Mouse (Mus musculus) hindbrain, postnatal 0 days (tissue): ENCODE results near the gene Aes. TPM values are rescaled to one million over a fixed set of nuclear protein-coding genes. Genes with fewer than 3 reads are reported as not detected.

ENCODE experiments used
- ATAC-seq: fragments of 200-750 bp; cut with Nextera tagmentation; 2 replicates; pipeline ENCODE4 v1.8.0; 2017; ENCODE audit warnings: mild to moderate bottlenecking, moderate TSS enrichment, moderate library complexity
- DNase-seq: peaks from one replicate; pipeline ENCODE4 v3.0.0-alpha.2; 2015; ENCODE audit warnings: low spot score
- H3K27ac ChIP-seq: fragments of 300-500 bp; sonication (generic); 2 replicates; pipeline ENCODE4 v1.5.1; 2014; ENCODE audit warnings: mild to moderate bottlenecking
- H3K27me3 ChIP-seq: fragments of 300-500 bp; sonication (generic); 2 replicates; pipeline ENCODE4 v1.6.1; 2014; ENCODE audit warnings: low read length, mixed read lengths; ENCODE audit not compliant: insufficient read depth
- H3K36me3 ChIP-seq: fragments of 300-500 bp; sonication (generic); 2 replicates; pipeline ENCODE4 v1.6.1; 2014; ENCODE audit warnings: low read length, mixed read lengths; ENCODE audit not compliant: insufficient read depth
- H3K4me1 ChIP-seq: fragments of 300-500 bp; sonication (generic); 2 replicates; pipeline ENCODE4 v1.6.1; 2014; ENCODE audit warnings: antibody characterized with exemption, low read length, mixed read lengths; ENCODE audit not compliant: insufficient read depth
- H3K4me2 ChIP-seq: fragments of 300-500 bp; sonication (generic); 2 replicates; pipeline ENCODE4 v1.6.1; 2014; ENCODE audit warnings: low read depth, mild to moderate bottlenecking, low read length, moderate library complexity, mixed read lengths
- H3K4me3 ChIP-seq: fragments of 300-500 bp; sonication (generic); 2 replicates; pipeline ENCODE4 v1.5.1; 2014; ENCODE audit warnings: low read length
- H3K9ac ChIP-seq: fragments of 300-500 bp; sonication (generic); replicated peaks from 2 replicates; pipeline ENCODE4 v1.6.1; 2014; ENCODE audit warnings: mild to moderate bottlenecking, low read length, moderate library complexity, mixed read lengths
- H3K9me3 ChIP-seq: fragments of 300-500 bp; sonication (generic); 2 replicates; pipeline ENCODE4 v1.6.1; 2016; ENCODE audit warnings: low read length, mixed read lengths
- CTCF ChIP-seq: IDR thresholded peaks from 2 replicates; pipeline ENCODE4 v1.5.1; 2016; ENCODE audit warnings: antibody characterized with exemption, control low read depth, low read depth
- WGBS: fragments of 180-500 bp; shearing (Covaris S2); extraction: QIAGEN DNeasy Blood & Tissue Kit; methylation state at CpG from one replicate; pipeline ENCODE4 v1.1.7; 2014; 5-methylcytosine and 5-hydroxymethylcytosine counted together
- polyA plus RNA-seq: library from polyadenylated mRNA; unstranded; fragments of >200 nt; fragmentation: Nextera tagmentation; extraction: Ambion mirVana; gene quantifications from 2 replicates; pipeline ENCODE4 v1.2.1, GENCODE M21; 2015
- total RNA-seq: library from RNA; depleted of rRNA; stranded (reverse); fragments of >200 nt; gene quantifications from 2 replicates; pipeline ENCODE4 v1.2.3, GENCODE M21; 2014

The Aes gene
- total and polyA plus RNA-seq, 2 experiments from 2014 or later: 635 to 834 TPM

GRCm38 (mm10) chr10:81551597-81552102, 7.6 kb upstream of the Aes start:
- Histone ChIP-seq H3K4me2 (peak overlapping the region; percentile 38), H3K36me3 (no peaks in the 10 kb centered on the region), H3K9me3 (no peaks in the 10 kb centered on the region), H3K27me3 (no peaks in the 10 kb centered on the region), H3K9ac (no peak overlapping the region), H3K4me1 (no peaks in the 10 kb centered on the region), H3K4me3 (no peak overlapping the region), H3K27ac (peak overlapping the region; percentile 54; the same call in 1 of the 2 replicates)
- DNase-seq: peak; percentile 94
- peak; percentile 92 for ATAC-seq
- TF ChIP-seq CTCF: peak; percentile 88
- whole genome bisulfite sequencing: 2% methylated on average over 12 of the region's 12 CpGs

- peak; percentile 69 for TF ChIP-seq CTCF
- WGBS: 88% methylated on average over 5 of the region's 5 CpGs
- Histone ChIP-seq H3K4me2 (no peak overlapping the region), H3K27ac (no peak overlapping the region), H3K9ac (no peak overlapping the region), H3K27me3 (no peaks in the 10 kb centered on the region), H3K4me1 (no peaks in the 10 kb centered on the region), H3K9me3 (no peaks in the 10 kb centered on the region), H3K36me3 (no peaks in the 10 kb centered on the region), H3K4me3 (no peak overlapping the region)
- no peak for DNase-seq
- no peak for ATAC-seq
Measured at GRCm38 (mm10) chr10:81553232-81553631, 6.1 kb upstream of the Aes start.

DNA sequence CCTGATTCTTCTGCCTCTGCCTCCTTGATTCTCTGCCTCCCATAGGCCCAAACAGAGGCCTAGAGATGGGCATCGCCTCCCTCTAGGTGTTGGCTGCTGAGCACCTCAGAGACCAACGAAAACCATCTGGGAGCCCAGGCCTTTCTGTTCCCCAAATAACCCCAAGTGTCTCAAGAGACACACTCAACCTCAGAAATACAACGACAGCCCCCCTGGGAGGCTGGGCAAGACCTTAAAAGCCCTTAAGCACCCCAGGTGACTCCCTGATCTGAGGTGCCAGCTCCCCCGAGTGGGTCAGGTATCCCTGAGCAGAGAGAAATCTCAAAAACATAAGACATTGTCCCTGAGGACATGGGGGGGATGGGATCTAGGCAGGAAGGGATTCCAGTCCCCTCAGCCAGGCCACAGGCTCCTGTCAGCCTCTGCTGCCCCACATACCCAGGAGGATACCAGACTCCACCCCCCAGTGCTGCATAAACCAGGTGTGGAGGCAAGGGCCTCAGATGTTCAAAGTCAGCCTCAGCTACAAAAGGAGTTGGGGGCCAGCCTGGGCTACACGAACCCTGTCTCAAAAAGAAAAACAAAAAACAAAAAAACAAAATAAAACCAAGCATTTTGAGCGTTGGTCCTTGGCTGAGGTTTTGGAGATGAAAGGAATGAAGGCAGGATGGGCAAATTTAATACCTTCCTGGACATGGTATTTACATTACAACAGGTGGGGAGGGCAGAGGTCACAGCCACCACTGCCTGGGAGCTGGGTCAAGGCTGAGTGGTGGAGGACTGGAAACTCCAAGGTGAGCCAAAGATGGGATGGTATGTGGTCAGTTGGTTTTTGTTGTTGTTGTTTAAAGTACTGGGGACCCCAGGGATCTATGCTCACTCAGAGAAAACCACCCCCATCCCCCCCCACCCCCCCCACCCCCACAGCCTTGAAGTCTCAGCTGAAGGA, 5.2 kb upstream of the Aes start:
- no peak for TF ChIP-seq CTCF
- Histone ChIP-seq H3K4me3 (no peak overlapping the region), H3K4me2 (no peak overlapping the region), H3K9ac (no peak overlapping the region), H3K4me1 (no peaks in the 10 kb centered on the region), H3K27me3 (no peaks in the 10 kb centered on the region), H3K27ac (no peak overlapping the region), H3K9me3 (no peaks in the 10 kb centered on the region), H3K36me3 (no peaks in the 10 kb centered on the region)
- WGBS: 89% methylated on average over 6 of the region's 6 CpGs
- ATAC-seq: no peak
- no peak for DNase-seq

DNA sequence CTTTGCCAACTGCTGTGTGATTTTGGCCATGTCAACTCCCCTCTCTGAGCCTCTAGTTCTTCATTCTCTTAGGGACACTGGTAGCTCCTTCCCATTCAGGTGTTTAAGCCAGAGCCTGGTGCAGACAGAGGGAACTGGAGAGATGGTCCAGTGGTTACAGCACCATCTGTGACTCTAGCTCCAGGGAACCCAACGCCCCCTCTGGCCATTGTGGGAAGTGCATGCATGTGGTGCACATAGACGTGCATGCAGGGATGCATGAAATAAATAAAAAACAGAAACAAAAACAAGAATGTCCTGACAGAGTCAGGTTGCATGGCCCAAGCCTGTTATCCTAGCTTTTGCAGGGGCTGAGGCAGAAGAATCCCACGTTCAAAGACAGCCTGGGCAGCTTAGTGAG, 3.0 kb upstream of the Aes start:
- ATAC-seq (no peak), DNase-seq (no peak)
- Histone ChIP-seq H3K36me3 (no peaks in the 10 kb centered on the region), H3K9me3 (no peaks in the 10 kb centered on the region), H3K4me3 (no peak overlapping the region), H3K4me1 (peaks cover 7% of the 10 kb centered on the region), H3K9ac (no peak overlapping the region), H3K4me2 (no peak overlapping the region), H3K27ac (no peak overlapping the region), H3K27me3 (no peaks in the 10 kb centered on the region)
- WGBS: 79% methylated on average over 3 of the region's 3 CpGs
- TF ChIP-seq CTCF: peak; percentile 62

- H3K27ac ChIP-seq: no peak overlapping the region
- peaks cover 8% of the 10 kb centered on the region for H3K4me1 ChIP-seq
- H3K4me3 ChIP-seq: no peak overlapping the region
- ATAC-seq (no peak), DNase-seq (no peak)
- 42% methylated on average over 1 of the region's 1 CpGs for WGBS
- H3K36me3 ChIP-seq: no peaks in the 10 kb centered on the region
- H3K27me3 ChIP-seq: no peaks in the 10 kb centered on the region
- H3K4me2 ChIP-seq: no peak overlapping the region
- TF ChIP-seq CTCF: no peak
- H3K9me3 ChIP-seq: no peaks in the 10 kb centered on the region
- H3K9ac ChIP-seq: no peak overlapping the region
Measured at GRCm38 (mm10) chr10:81557491-81557890, 1.8 kb upstream of the Aes start.

DNA sequence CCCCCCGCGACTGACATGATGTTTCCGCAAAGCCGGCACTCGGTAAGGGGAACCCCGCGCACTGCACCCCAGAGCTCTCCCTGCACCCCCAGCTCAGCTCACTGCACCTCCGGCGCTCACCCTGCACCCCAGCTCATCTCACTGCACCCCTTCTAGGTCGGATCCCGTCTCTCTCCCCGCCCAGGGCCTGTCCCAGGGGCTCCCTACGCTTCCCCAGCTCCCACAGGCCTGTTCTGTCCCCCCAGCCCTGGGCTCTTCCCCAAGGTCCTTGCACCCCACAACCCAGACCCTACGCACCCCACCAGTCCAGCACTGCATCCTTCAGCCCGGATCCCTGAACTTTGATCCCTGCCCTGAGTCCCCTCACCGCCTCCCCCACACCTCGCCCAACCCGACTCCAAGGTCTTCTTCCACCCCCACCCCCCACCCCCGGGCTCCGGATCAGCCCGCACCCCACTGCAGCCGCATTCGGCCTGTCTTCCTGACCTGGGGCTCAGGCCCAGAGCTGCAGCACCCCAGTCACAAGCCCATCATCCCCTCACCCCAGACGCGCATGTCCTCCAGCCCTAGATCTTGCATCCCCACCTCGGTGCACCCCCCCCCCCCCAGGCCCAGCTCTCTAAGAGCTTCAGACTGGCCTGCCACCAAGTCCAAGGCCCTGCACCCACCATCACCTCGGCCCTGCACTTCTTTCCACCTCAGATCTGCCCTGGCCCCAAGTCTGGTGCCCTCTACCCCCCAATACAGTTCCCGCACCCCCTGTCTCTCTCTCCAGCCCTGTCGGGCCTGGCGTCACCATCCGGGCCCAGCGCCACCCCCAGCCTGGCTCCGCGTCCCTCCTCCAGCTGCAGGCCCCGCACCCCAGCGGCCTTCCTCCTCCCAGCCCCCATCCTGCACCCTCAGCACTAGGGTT, 595 bp downstream of the Aes start:
- no peaks in the 10 kb centered on the region for H3K9me3 ChIP-seq
- no peak for TF ChIP-seq CTCF
- ATAC-seq (peak; percentile 38), DNase-seq (peak; percentile 58)
- H3K9ac ChIP-seq: peak overlapping the region; percentile 76
- H3K4me1 ChIP-seq: peaks cover 14% of the 10 kb centered on the region
- H3K27ac ChIP-seq: peak overlapping the region; percentile 85
- H3K27me3 ChIP-seq: no peaks in the 10 kb centered on the region
- H3K36me3 ChIP-seq: no peaks in the 10 kb centered on the region
- 1% methylated on average over 33 of the region's 36 CpGs for WGBS
- peak overlapping the region; percentile 53 for H3K4me3 ChIP-seq
- peak overlapping the region; percentile 69 for H3K4me2 ChIP-seq
